Mouse (Mus musculus) hindbrain, postnatal 0 days (tissue): ENCODE measurements at regions not wholly inside any gene's neighbourhood (a gene's known extent, or its start where the extent isn't known, plus 50 kb on each side); places are given as distances from the start of the nearest gene placed in this dataset.

Experiments used
- ATAC-seq: fragments of 200-750 bp; cut with Nextera tagmentation; 2 replicates; pipeline ENCODE4 v1.8.0; 2017; ENCODE audit warnings: mild to moderate bottlenecking, moderate TSS enrichment, moderate library complexity
- DNase-seq: peaks from one replicate; pipeline ENCODE4 v3.0.0-alpha.2; 2015; ENCODE audit warnings: low spot score
- H3K27ac ChIP-seq: fragments of 300-500 bp; sonication (generic); 2 replicates; pipeline ENCODE4 v1.5.1; 2014; ENCODE audit warnings: mild to moderate bottlenecking
- H3K27me3 ChIP-seq: fragments of 300-500 bp; sonication (generic); 2 replicates; pipeline ENCODE4 v1.6.1; 2014; ENCODE audit warnings: low read length, mixed read lengths; ENCODE audit not compliant: insufficient read depth
- H3K36me3 ChIP-seq: fragments of 300-500 bp; sonication (generic); 2 replicates; pipeline ENCODE4 v1.6.1; 2014; ENCODE audit warnings: low read length, mixed read lengths; ENCODE audit not compliant: insufficient read depth
- H3K4me1 ChIP-seq: fragments of 300-500 bp; sonication (generic); 2 replicates; pipeline ENCODE4 v1.6.1; 2014; ENCODE audit warnings: antibody characterized with exemption, low read length, mixed read lengths; ENCODE audit not compliant: insufficient read depth
- H3K4me2 ChIP-seq: fragments of 300-500 bp; sonication (generic); 2 replicates; pipeline ENCODE4 v1.6.1; 2014; ENCODE audit warnings: low read depth, mild to moderate bottlenecking, low read length, moderate library complexity, mixed read lengths
- H3K4me3 ChIP-seq: fragments of 300-500 bp; sonication (generic); 2 replicates; pipeline ENCODE4 v1.5.1; 2014; ENCODE audit warnings: low read length
- H3K9ac ChIP-seq: fragments of 300-500 bp; sonication (generic); replicated peaks from 2 replicates; pipeline ENCODE4 v1.6.1; 2014; ENCODE audit warnings: mild to moderate bottlenecking, low read length, moderate library complexity, mixed read lengths
- H3K9me3 ChIP-seq: fragments of 300-500 bp; sonication (generic); 2 replicates; pipeline ENCODE4 v1.6.1; 2016; ENCODE audit warnings: low read length, mixed read lengths
- CTCF ChIP-seq: IDR thresholded peaks from 2 replicates; pipeline ENCODE4 v1.5.1; 2016; ENCODE audit warnings: antibody characterized with exemption, control low read depth, low read depth
- WGBS: fragments of 180-500 bp; shearing (Covaris S2); extraction: QIAGEN DNeasy Blood & Tissue Kit; methylation state at CpG from one replicate; pipeline ENCODE4 v1.1.7; 2014; 5-methylcytosine and 5-hydroxymethylcytosine counted together

DNA sequence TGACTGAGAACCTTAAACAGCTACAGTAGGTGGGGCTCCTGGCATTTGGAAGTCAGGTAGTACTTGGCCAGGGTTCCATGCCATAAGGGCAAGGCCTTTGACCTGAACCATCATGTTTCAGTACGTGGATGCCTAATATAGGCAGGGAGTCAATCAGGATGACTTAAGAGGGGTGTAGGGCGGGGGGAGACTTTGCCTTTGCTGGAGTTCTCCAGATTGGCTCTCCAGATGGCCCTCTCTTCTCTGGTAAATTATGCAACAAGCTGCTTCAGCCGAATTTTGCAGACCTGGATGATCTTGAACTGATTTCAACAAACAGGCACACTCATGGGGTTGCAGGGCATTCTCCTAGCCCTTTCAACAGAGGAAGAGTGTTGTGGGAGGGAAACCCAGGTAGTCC is 633.7 kb downstream of the Inhba start:
- H3K27ac ChIP-seq: no peak overlapping the region
- peak; percentile 50; the same call in 1 of the 2 replicates for ATAC-seq
- no peak overlapping the region for H3K9ac ChIP-seq
- TF ChIP-seq CTCF: no peak
- H3K27me3 ChIP-seq: no peaks in the 10 kb centered on the region
- WGBS: 68% methylated on average over 3 of the region's 3 CpGs
- H3K36me3 ChIP-seq: no peaks in the 10 kb centered on the region
- DNase-seq: peak; percentile 15
- no peaks in the 10 kb centered on the region for H3K9me3 ChIP-seq
- no peak overlapping the region for H3K4me3 ChIP-seq
- H3K4me2 ChIP-seq: no peak overlapping the region
- H3K4me1 ChIP-seq: no peaks in the 10 kb centered on the region; the same call in 1 of the 2 replicates

GRCm38 (mm10) chr13:16646056-16646455 is 634.4 kb downstream of the Inhba start:
- H3K4me2 ChIP-seq: no peak overlapping the region
- H3K4me3 ChIP-seq: no peak overlapping the region
- H3K27ac ChIP-seq: no peak overlapping the region
- no peak for TF ChIP-seq CTCF
- H3K36me3 ChIP-seq: no peaks in the 10 kb centered on the region
- H3K9me3 ChIP-seq: no peaks in the 10 kb centered on the region
- no peak overlapping the region for H3K9ac ChIP-seq
- H3K27me3 ChIP-seq: no peaks in the 10 kb centered on the region
- no peak for ATAC-seq
- H3K4me1 ChIP-seq: no peaks in the 10 kb centered on the region; the same call in 1 of the 2 replicates
- no peak for DNase-seq

GRCm38 (mm10) chr13:16646649-16647048 is 635.0 kb downstream of the Inhba start:
- H3K4me2 ChIP-seq: no peak overlapping the region
- no peak overlapping the region for H3K27ac ChIP-seq
- no peaks in the 10 kb centered on the region for H3K9me3 ChIP-seq

DNA sequence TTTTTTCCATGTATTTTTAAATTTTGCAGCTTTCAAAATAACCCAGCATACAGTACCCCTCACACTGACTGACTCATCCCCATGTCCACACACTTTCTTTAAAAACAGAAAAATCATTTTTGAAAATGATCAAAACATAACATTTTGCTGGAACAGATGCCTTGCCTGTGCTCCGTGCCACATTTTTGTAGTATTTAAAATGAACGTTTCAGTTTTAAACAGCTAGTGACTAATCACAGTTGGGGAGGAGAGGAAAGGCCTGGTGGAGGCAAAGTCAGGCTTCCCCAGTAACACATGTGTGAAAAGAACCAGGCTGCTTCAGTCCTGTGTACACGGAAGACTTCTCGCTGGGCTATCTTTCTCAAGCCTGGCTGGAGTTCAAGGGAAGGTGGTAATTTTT is 644.5 kb downstream of the Inhba start:
- Histone ChIP-seq H3K9me3 (no peaks in the 10 kb centered on the region), H3K27me3 (no peaks in the 10 kb centered on the region), H3K4me2 (no peak overlapping the region), H3K4me3 (no peak overlapping the region), H3K36me3 (no peaks in the 10 kb centered on the region), H3K4me1 (no peaks in the 10 kb centered on the region), H3K9ac (no peak overlapping the region), H3K27ac (no peak overlapping the region)
- DNase-seq (no peak), ATAC-seq (no peak)
- WGBS: 86% methylated on average over 4 of the region's 4 CpGs
- TF ChIP-seq CTCF: no peak

More at GRCm38 (mm10) chr13:16646649-16647048, 635.0 kb downstream of the Inhba start:
- H3K4me1 ChIP-seq: no peaks in the 10 kb centered on the region; the same call in 1 of the 2 replicates
- H3K4me3 ChIP-seq: no peak overlapping the region
- no peak overlapping the region for H3K9ac ChIP-seq
- DNase-seq: no peak
- no peaks in the 10 kb centered on the region for H3K36me3 ChIP-seq
- no peak for TF ChIP-seq CTCF
- ATAC-seq: no peak
- no peaks in the 10 kb centered on the region for H3K27me3 ChIP-seq

GRCm38 (mm10) chr13:16659894-16660293 is 648.2 kb downstream of the Inhba start:
- Histone ChIP-seq H3K27me3 (no peaks in the 10 kb centered on the region), H3K9me3 (no peaks in the 10 kb centered on the region), H3K4me2 (no peak overlapping the region), H3K4me3 (no peak overlapping the region), H3K27ac (no peak overlapping the region), H3K36me3 (no peaks in the 10 kb centered on the region), H3K4me1 (no peaks in the 10 kb centered on the region), H3K9ac (no peak overlapping the region)
- DNase-seq: no peak
- no peak for ATAC-seq
- TF ChIP-seq CTCF: no peak
- WGBS: 60% methylated on average over 6 of the region's 6 CpGs

DNA sequence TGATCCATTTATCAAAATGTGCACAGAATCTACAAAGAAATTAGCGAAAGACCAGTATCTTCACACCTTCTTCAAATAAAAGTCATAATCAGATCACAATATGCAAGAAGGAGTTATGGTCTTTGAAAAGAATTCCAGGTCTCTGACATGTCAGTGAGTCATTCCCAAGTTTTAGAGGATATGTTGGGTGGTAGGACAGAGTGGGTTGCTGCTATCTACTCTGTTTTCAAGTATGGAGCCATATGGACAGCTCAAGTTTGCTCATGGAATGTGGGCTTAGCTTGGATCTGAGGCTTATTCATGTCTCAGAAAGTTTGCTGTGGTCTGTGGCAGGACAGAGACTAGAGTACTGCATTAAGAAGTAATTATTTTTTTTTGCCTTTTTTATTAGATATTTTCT is 657.0 kb downstream of the Inhba start:
- 89% methylated on average over 1 of the region's 1 CpGs for WGBS
- Histone ChIP-seq H3K27ac (no peak overlapping the region), H3K36me3 (no peaks in the 10 kb centered on the region), H3K4me3 (no peak overlapping the region), H3K9me3 (no peaks in the 10 kb centered on the region), H3K9ac (no peak overlapping the region), H3K27me3 (no peaks in the 10 kb centered on the region), H3K4me1 (no peaks in the 10 kb centered on the region), H3K4me2 (no peak overlapping the region)
- no peak for ATAC-seq
- DNase-seq: no peak
- no peak for TF ChIP-seq CTCF

DNA sequence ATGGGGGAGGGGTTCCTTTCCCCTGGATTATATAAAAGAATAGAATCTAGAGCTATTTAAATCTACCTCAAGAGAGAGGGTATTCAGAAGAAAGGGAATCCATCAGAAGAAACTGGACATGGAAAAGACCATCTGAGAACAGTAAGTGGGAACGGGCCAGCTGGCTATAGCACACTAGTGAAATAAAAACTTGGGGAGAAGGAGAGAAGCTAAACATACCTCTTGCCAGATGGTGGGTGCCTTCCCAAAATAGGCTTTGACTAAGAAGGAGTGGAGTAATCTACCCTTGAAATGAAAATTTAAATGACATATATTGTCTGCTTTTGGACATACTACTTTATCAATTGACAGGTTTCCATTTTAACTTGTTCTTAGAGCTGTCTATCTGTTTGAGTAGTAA is 657.6 kb downstream of the Inhba start:
- no peaks in the 10 kb centered on the region for H3K9me3 ChIP-seq
- no peak overlapping the region for H3K4me3 ChIP-seq
- H3K27me3 ChIP-seq: no peaks in the 10 kb centered on the region
- no peak for TF ChIP-seq CTCF
- ATAC-seq (no peak), DNase-seq (no peak)
- WGBS: 88% methylated on average over 1 of the region's 1 CpGs
- H3K4me2 ChIP-seq: no peak overlapping the region
- H3K9ac ChIP-seq: no peak overlapping the region
- H3K4me1 ChIP-seq: no peaks in the 10 kb centered on the region
- H3K27ac ChIP-seq: no peak overlapping the region
- no peaks in the 10 kb centered on the region for H3K36me3 ChIP-seq
